Mouse (Mus musculus): ENCODE results near the gene Skil. TPM values are rescaled to one million over a fixed set of nuclear protein-coding genes. Genes with fewer than 3 reads are reported as not detected.
A peak's percentile ranks its signal among the peaks of the same experiment; 100 is the strongest.
"Not testable (repeated sequence)": the region's sequence is repeated elsewhere in the genome, so short reads cannot be mapped to it uniquely, and the experiment has no call there.

Gene Skil
- polyA plus RNA-seq, 1 experiment from 2014 or later = 21.3 TPM

- no peak overlapping the region for H3K27ac ChIP-seq
- no peaks in the 10 kb centered on the region for H3K9me3 ChIP-seq
- H3K4me3 ChIP-seq (replicated peaks) = no peak overlapping the region
- 55% methylated on average over 13 of the region's 13 CpGs for WGBS
- no peak overlapping the region for H3K4me2 ChIP-seq (replicated peaks)
- no peaks in the 10 kb centered on the region for H3K27me3 ChIP-seq (replicated peaks)
- H3K36me3 ChIP-seq = no peaks in the 10 kb centered on the region
- H3K9ac ChIP-seq = no peak overlapping the region
- no peak for ATAC-seq
- H3K4me1 ChIP-seq (replicated peaks) = peaks cover 6% of the 10 kb centered on the region
Observed at GRCm38 (mm10) chr3:31138454-31139424, 43.9 kb downstream of the Skil start.

- Histone ChIP-seq H3K9me3 (no peaks in the 10 kb centered on the region), H3K4me3 (replicated peaks) (no peak overlapping the region), H3K27ac (no peak overlapping the region), H3K4me1 (replicated peaks) (no peaks in the 10 kb centered on the region), H3K27me3 (replicated peaks) (no peaks in the 10 kb centered on the region), H3K4me2 (replicated peaks) (no peak overlapping the region), H3K9ac (no peak overlapping the region), H3K36me3 (no peaks in the 10 kb centered on the region)
- no peak for ATAC-seq
- WGBS = 80% methylated on average over 4 of the region's 4 CpGs
Observed at GRCm38 (mm10) chr3:31141621-31142020, 46.8 kb downstream of the Skil start.

- H3K27me3 ChIP-seq (replicated peaks); H3K27ac ChIP-seq; H3K4me1 ChIP-seq (replicated peaks); H3K9me3 ChIP-seq; H3K4me2 ChIP-seq (replicated peaks); H3K36me3 ChIP-seq; ATAC-seq; H3K9ac ChIP-seq; H3K4me3 ChIP-seq (replicated peaks): not testable (repeated sequence)
- WGBS = 86% methylated on average over 11 of the region's 11 CpGs
Observed at GRCm38 (mm10) chr3:31145222-31145621, 50.4 kb downstream of the Skil start.

- 12% methylated on average over 14 of the region's 14 CpGs for WGBS
Observed at GRCm38 (mm10) chr3:31145641-31146290, 50.9 kb downstream of the Skil start.

GRCm38 (mm10) chr3:31148595-31148994 lies 53.7 kb downstream of the Skil start:
- no peaks in the 10 kb centered on the region for H3K36me3 ChIP-seq
- H3K4me1 ChIP-seq (replicated peaks) = peaks cover 4% of the 10 kb centered on the region
- no peak overlapping the region for H3K9ac ChIP-seq
- no peak overlapping the region for H3K27ac ChIP-seq
- no peak overlapping the region for H3K4me3 ChIP-seq (replicated peaks)
- H3K27me3 ChIP-seq (replicated peaks) = no peaks in the 10 kb centered on the region; the same call in 1 of the 2 replicates
- H3K9me3 ChIP-seq = no peaks in the 10 kb centered on the region
- no peak overlapping the region for H3K4me2 ChIP-seq (replicated peaks)
- 80% methylated on average over 7 of the region's 7 CpGs for WGBS
- no peak for ATAC-seq

More at GRCm38 (mm10) chr3:31145641-31146290, 50.9 kb downstream of the Skil start:
- Histone ChIP-seq H3K4me1 (replicated peaks) (peaks cover 4% of the 10 kb centered on the region), H3K27ac (no peak overlapping the region), H3K9me3 (no peaks in the 10 kb centered on the region), H3K4me2 (replicated peaks) (0 out of 2 replicates have a peak overlapping the region, but pooled peaks have one; percentile 22), H3K4me3 (replicated peaks) (no peak overlapping the region), H3K36me3 (no peaks in the 10 kb centered on the region), H3K9ac (no peak overlapping the region), H3K27me3 (replicated peaks) (no peaks in the 10 kb centered on the region; the same call in 1 of the 2 replicates)
- ATAC-seq = peak; percentile 82

- peak; percentile 80 for ATAC-seq
- H3K4me2 ChIP-seq (replicated peaks) = peak within 1 kb of the TSS; percentile 85
- no peak within 1 kb of the TSS for H3K27ac ChIP-seq
- peak within 1 kb of the TSS; percentile 34 for H3K4me3 ChIP-seq (replicated peaks)
- no peaks in the 10 kb centered on the region for H3K36me3 ChIP-seq
- peak within 1 kb of the TSS; percentile 12; the same call in 1 of the 2 replicates for H3K9ac ChIP-seq
- peaks cover 4% of the 10 kb centered on the region for H3K4me1 ChIP-seq (replicated peaks)
- H3K27me3 ChIP-seq (replicated peaks) = no peaks in the 10 kb centered on the region; the same call in 1 of the 2 replicates
- H3K9me3 ChIP-seq = no peaks in the 10 kb centered on the region
- under 1% methylated on average over 33 of the region's 33 CpGs for WGBS
Observed at GRCm38 (mm10) chr3:31149706-31150105, 54.8 kb downstream of the Skil start, which contains the start of gene Cldn11. TSS of gene Cldn11 (plus strand) at chr3:31149920.

GRCm38 (mm10) chr3:31152108-31152507 lies 57.2 kb downstream of the Skil start:
- Histone ChIP-seq H3K9ac (no peak overlapping the region), H3K36me3 (no peaks in the 10 kb centered on the region), H3K4me2 (replicated peaks) (no peak overlapping the region), H3K4me3 (replicated peaks) (no peak overlapping the region), H3K27me3 (replicated peaks) (no peaks in the 10 kb centered on the region; the same call in 1 of the 2 replicates), H3K27ac (no peak overlapping the region), H3K4me1 (replicated peaks) (peaks cover 4% of the 10 kb centered on the region), H3K9me3 (no peaks in the 10 kb centered on the region)
- 52% methylated on average over 6 of the region's 6 CpGs for WGBS
- no peak for ATAC-seq

- Histone ChIP-seq H3K9ac (no peak overlapping the region), H3K4me2 (replicated peaks) (no peak overlapping the region), H3K36me3 (no peaks in the 10 kb centered on the region), H3K4me3 (replicated peaks) (no peak overlapping the region), H3K27me3 (replicated peaks) (no peaks in the 10 kb centered on the region), H3K27ac (no peak overlapping the region), H3K4me1 (replicated peaks) (no peaks in the 10 kb centered on the region), H3K9me3 (no peaks in the 10 kb centered on the region)
- 76% methylated on average over 3 of the region's 3 CpGs for WGBS
- no peak for ATAC-seq
Observed at GRCm38 (mm10) chr3:31156126-31156525, 61.3 kb downstream of the Skil start.

GRCm38 (mm10) chr3:31157776-31158175 lies 62.9 kb downstream of the Skil start:
- no peak overlapping the region for H3K27ac ChIP-seq
- no peak for ATAC-seq
- H3K4me1 ChIP-seq (replicated peaks) = no peaks in the 10 kb centered on the region
- no peak overlapping the region for H3K9ac ChIP-seq
- no peak overlapping the region for H3K4me3 ChIP-seq (replicated peaks)
- H3K36me3 ChIP-seq = no peaks in the 10 kb centered on the region
- no peak overlapping the region for H3K4me2 ChIP-seq (replicated peaks)
- 45% methylated on average over 15 of the region's 15 CpGs for WGBS
- H3K9me3 ChIP-seq = no peaks in the 10 kb centered on the region
- H3K27me3 ChIP-seq (replicated peaks) = no peaks in the 10 kb centered on the region

GRCm38 (mm10) chr3:31160046-31160445 lies 65.2 kb downstream of the Skil start:
- Histone ChIP-seq H3K9ac (no peak overlapping the region), H3K4me2 (replicated peaks) (no peak overlapping the region), H3K27ac (no peak overlapping the region), H3K27me3 (replicated peaks) (no peaks in the 10 kb centered on the region), H3K4me3 (replicated peaks) (no peak overlapping the region), H3K4me1 (replicated peaks) (no peaks in the 10 kb centered on the region), H3K9me3 (no peaks in the 10 kb centered on the region), H3K36me3 (no peaks in the 10 kb centered on the region)
- ATAC-seq = no peak
- WGBS = 81% methylated on average over 10 of the region's 10 CpGs

GRCm38 (mm10) chr3:31161336-31161735 lies 66.5 kb downstream of the Skil start:
- Histone ChIP-seq H3K27me3 (replicated peaks) (no peaks in the 10 kb centered on the region), H3K4me1 (replicated peaks) (no peaks in the 10 kb centered on the region), H3K27ac (no peak overlapping the region), H3K4me2 (replicated peaks) (no peak overlapping the region), H3K9ac (no peak overlapping the region), H3K36me3 (no peaks in the 10 kb centered on the region), H3K4me3 (replicated peaks) (no peak overlapping the region), H3K9me3 (no peaks in the 10 kb centered on the region)
- no peak for ATAC-seq
- 62% methylated on average over 6 of the region's 6 CpGs for WGBS

- Histone ChIP-seq H3K36me3 (no peaks in the 10 kb centered on the region), H3K4me1 (replicated peaks) (no peaks in the 10 kb centered on the region), H3K4me2 (replicated peaks) (no peak overlapping the region), H3K9ac (no peak overlapping the region), H3K27me3 (replicated peaks) (no peaks in the 10 kb centered on the region), H3K4me3 (replicated peaks) (no peak overlapping the region), H3K27ac (no peak overlapping the region), H3K9me3 (no peaks in the 10 kb centered on the region)
- WGBS = 94% methylated on average over 14 of the region's 14 CpGs
- no peak for ATAC-seq
Observed at GRCm38 (mm10) chr3:31162860-31163259, 68.0 kb downstream of the Skil start.
